Comparison of ENCODE assay signal across 27 mouse cellular contexts in genomic region chr1:87350576-87350975, GRCm38 (mm10). TPM values are rescaled to one million over a fixed set of nuclear protein-coding genes. Genes with fewer than 3 reads are reported as not detected.
A peak's percentile ranks its signal among the peaks of the same experiment; 100 is the strongest.
DNase-seq lines count a peak whose midpoint lies in the region; ATAC-seq lines count a peak whose summit lies in the region.
"Had no signal": no experiment of that assay in that cellular context is flagged by ENCODE, and none has a peak within 500 bp of the region (broad histone marks: within the 10 kb centered on the region; RNA-seq: fewer than 3 reads in every experiment).

No protein-coding gene starts in this region.

- no peak for ATAC-seq in hindbrain, embryonic 13.5 days (ENCODE audit: low FRiP score)
- ATAC-seq: CD4-positive, CD25-positive, alpha-beta regulatory T cell, adult 4 months; forebrain, embryonic 15.5 days; hindbrain, postnatal 0 days; inflammation-experienced regulatory T-cells, adult 6 months; intestine, embryonic 16.5 days had no signal

- H3K27me3 ChIP-seq in heart, embryonic 10.5 days (ENCODE audit: insufficient read depth, poor library complexity, severe bottlenecking), result no peaks in the 10 kb centered on the region
- no peaks in the 10 kb centered on the region for H3K27me3 ChIP-seq in hindbrain, embryonic 13.5 days
- H3K27me3 ChIP-seq: embryonic facial prominence, embryonic 13.5 days; forebrain, embryonic 12.5 days; forebrain, embryonic 15.5 days had no signal

- WGBS in heart, embryonic 10.5 days, result 77% methylated on average over 2 of the region's 2 CpGs
- 91% methylated on average over 2 of the region's 2 CpGs for WGBS in hindbrain, embryonic 13.5 days

- no peak overlapping the region for H3K4me2 ChIP-seq in hindbrain, embryonic 13.5 days
- H3K4me2 ChIP-seq: embryonic facial prominence, embryonic 13.5 days; forebrain, embryonic 12.5 days; forebrain, embryonic 15.5 days; heart, embryonic 11.5 days; hindbrain, embryonic 14.5 days had no signal

- H3K4me1 ChIP-seq in heart, embryonic 10.5 days, result no peaks in the 10 kb centered on the region
- no peaks in the 10 kb centered on the region for H3K4me1 ChIP-seq in hindbrain, embryonic 13.5 days (replicated peaks)
- H3K4me1 ChIP-seq: embryonic facial prominence, embryonic 10.5 days; embryonic facial prominence, embryonic 13.5 days; forebrain, embryonic 12.5 days; forebrain, embryonic 15.5 days; hindbrain, embryonic 10.5 days had no signal

- H3K9ac ChIP-seq in hindbrain, embryonic 13.5 days, result no peak overlapping the region
- H3K9ac ChIP-seq: embryonic facial prominence, embryonic 13.5 days; forebrain, embryonic 12.5 days; forebrain, embryonic 15.5 days; hindbrain, embryonic 14.5 days had no signal

- H3K4me3 ChIP-seq in heart, embryonic 10.5 days, result no peak overlapping the region
- no peak overlapping the region for H3K4me3 ChIP-seq in hindbrain, embryonic 13.5 days
- H3K4me3 ChIP-seq: embryonic facial prominence, embryonic 10.5 days; embryonic facial prominence, embryonic 13.5 days; erythroblast, embryonic 14.5 days; forebrain, embryonic 12.5 days; forebrain, embryonic 15.5 days; heart, adult 2 months; hindbrain, embryonic 10.5 days had no signal

- 0 out of 2 replicates have a peak, but pooled peaks cover 12% of the 10 kb centered on the region for H3K36me3 ChIP-seq in heart, embryonic 10.5 days
- H3K36me3 ChIP-seq in hindbrain, embryonic 13.5 days, result peaks cover 18% of the 10 kb centered on the region; the same call in 1 of the 2 replicates

- DNase-seq in adrenal gland, postnatal 14 days, result peak; percentile 32
- DNase-seq in adrenal gland, postnatal 4 days (ENCODE audit: low spot score in 2 of 2), result no peak
- DNase-seq in heart, postnatal 4 days, result peak; percentile 5
- no peak for DNase-seq in heart, embryonic 10.5 days (ENCODE audit: low spot score)
- DNase-seq in adrenal gland, postnatal 36 days, result peak; percentile 29 to 32
- DNase-seq: cerebellum, adult 9-10 months; embryo, embryonic 11 days; gastrocnemius, postnatal 10 days; gastrocnemius, postnatal 36 days; heart, adult 2 months; kidney, adult 18-20 months; kidney, adult 9 months had no signal

- no peak overlapping the region for H3K27ac ChIP-seq in heart, embryonic 10.5 days
- no peak overlapping the region for H3K27ac ChIP-seq in hindbrain, embryonic 13.5 days
- H3K27ac ChIP-seq: embryonic facial prominence, embryonic 10.5 days; embryonic facial prominence, embryonic 13.5 days; forebrain, embryonic 12.5 days; forebrain, embryonic 15.5 days; heart, adult 2 months; hindbrain, embryonic 10.5 days; hindbrain, embryonic 14.5 days; hindbrain, postnatal 0 days had no signal

- no peaks in the 10 kb centered on the region for H3K9me3 ChIP-seq in heart, embryonic 10.5 days
- no peaks in the 10 kb centered on the region for H3K9me3 ChIP-seq in hindbrain, embryonic 13.5 days
- H3K9me3 ChIP-seq: embryonic facial prominence, embryonic 10.5 days; embryonic facial prominence, embryonic 13.5 days; forebrain, embryonic 12.5 days; forebrain, embryonic 15.5 days; hindbrain, embryonic 10.5 days had no signal

RNA-seq across cellular contexts. Expression of gene Gigyf2, which starts 23.8 kb away (rescaled TPM):
- total RNA-seq in adrenal gland, postnatal 14 days (2021), result 81.4 and 83.4 TPM in 2 replicates
- 10 to 100 TPM; 73.9 to 84.0 TPM for total RNA-seq in adrenal gland, postnatal 4 days (2021)
- total RNA-seq in heart, postnatal 4 days (2021), result 10 to 100 TPM; 46.6 to 46.9 TPM
- 33.0 and 38.2 TPM in 2 replicates for polyA plus RNA-seq in heart, embryonic 10.5 days (2016; fragmentation: Nextera tagmentation; extraction: Ambion mirVana)
- 10 to 100 TPM; 88.7 to 92.7 TPM for total RNA-seq in adrenal gland, postnatal 36 days (2021)
- 75.2 and 79.7 TPM in 2 replicates for polyA plus RNA-seq in hindbrain, embryonic 13.5 days (2015; fragmentation: Nextera tagmentation; extraction: Ambion mirVana)

RNA-seq across cellular contexts. Expression of gene Kcnj13, which starts 44.0 kb away (rescaled TPM):
- total RNA-seq in adrenal gland, postnatal 14 days (2021), result 0.38 TPM in 1 of 2 replicates, not detected in the other
- total RNA-seq in adrenal gland, postnatal 4 days (2021), result not detected
- total RNA-seq in heart, postnatal 4 days (2021), result not detected
- polyA plus RNA-seq in heart, embryonic 10.5 days (2016; fragmentation: Nextera tagmentation; extraction: Ambion mirVana), result 0.70 and 1.0 TPM in 2 replicates
- not detected for total RNA-seq in adrenal gland, postnatal 36 days (2021)
- 13.8 and 31.2 TPM in 2 replicates for polyA plus RNA-seq in hindbrain, embryonic 13.5 days (2015; fragmentation: Nextera tagmentation; extraction: Ambion mirVana)
- total RNA-seq: granulocyte monocyte progenitor cell, adult 5-6 weeks; heart, adult 2 months; heart, postnatal 25 days had no signal
- polyA plus RNA-seq: erythroblast, embryonic 14.5 days had no signal

Comparison
In these comparisons a context has a peak if more than half of its experiments do, and no peak if none do; other contexts are left out.
1. DNase-seq: peak in adrenal gland, postnatal 14 days (single experiment), heart, postnatal 4 days (single experiment) and adrenal gland, postnatal 36 days (2 of 2); none in adrenal gland, postnatal 4 days (0 of 2) and heart, embryonic 10.5 days (single experiment).